Mouse (Mus musculus) C2C12 (cell line): Measurements from ENCODE around the gene Sar1b. TPM values are rescaled to one million over a fixed set of nuclear protein-coding genes. Genes with fewer than 3 reads are reported as not detected.

Source experiments
- H3K27me3 ChIP-seq: one replicate; pipeline ENCODE4 v1.6.1; 2011; ENCODE audit not compliant: control insufficient read depth, insufficient read depth, insufficient read length
- H3K36me3 ChIP-seq: one replicate; pipeline ENCODE4 v1.6.1; 2011; ENCODE audit not compliant: control insufficient read depth, insufficient read depth
- H3K4me3 ChIP-seq: one replicate; pipeline ENCODE4 v1.5.1; 2011; ENCODE audit warnings: mild to moderate bottlenecking, control low read depth; ENCODE audit not compliant: poor library complexity, insufficient read depth, severe bottlenecking
- H3K79me2 ChIP-seq: one replicate; pipeline ENCODE4 v1.6.1; 2011; ENCODE audit not compliant: control insufficient read depth, insufficient read depth
- H3K79me3 ChIP-seq: one replicate; pipeline ENCODE4 v1.6.1; 2011; ENCODE audit warnings: low read depth, control low read depth
- H3ac ChIP-seq: one replicate; pipeline ENCODE3; 2011; ENCODE audit warnings: low read depth; ENCODE audit not compliant: control insufficient read depth, insufficient read length
- CEBPB ChIP-seq: IDR thresholded peaks from one replicate; pipeline ENCODE4 v1.6.1; 2011; ENCODE audit warnings: low read depth, mild to moderate bottlenecking, control low read depth, moderate library complexity
- CTCF ChIP-seq: IDR thresholded peaks from one replicate; pipeline ENCODE4 v1.5.1; 2011; ENCODE audit not compliant: control insufficient read depth, insufficient read depth, insufficient read length
- FOSL1 ChIP-seq: IDR thresholded peaks from one replicate; pipeline ENCODE4 v1.8.0; 2011; ENCODE audit warnings: mild to moderate bottlenecking, low read length; ENCODE audit not compliant: poor library complexity, insufficient read depth, severe bottlenecking
- MAX ChIP-seq: IDR thresholded peaks from one replicate; pipeline ENCODE4 v1.6.1; 2011; ENCODE audit warnings: mild to moderate bottlenecking, control low read depth
- MYOD1 ChIP-seq: IDR thresholded peaks from one replicate; pipeline ENCODE4 v1.6.1; 2011; ENCODE audit warnings: low read depth; ENCODE audit not compliant: control insufficient read depth, insufficient read length
- MYOG ChIP-seq: IDR thresholded peaks from one replicate; pipeline ENCODE4 v1.6.1; 2011; ENCODE audit not compliant: control insufficient read depth, insufficient read length; ENCODE audit errors: extremely low read depth
- USF1 ChIP-seq: IDR thresholded peaks from one replicate; pipeline ENCODE4 v1.6.1; 2011; ENCODE audit warnings: low read depth, mild to moderate bottlenecking, control low read depth, moderate library complexity
- polyA plus RNA-seq: library from polyadenylated mRNA; unstranded; fragments of >200 nt; fragmentation: generic; extraction: Trizol; gene quantifications from one replicate; pipeline ENCODE4 v1.2.1, GENCODE M21; 2012; ENCODE audit warnings: missing spikeins

Sar1b gene
- polyA plus RNA-seq, 1 experiment: 50.4 TPM

DNA sequence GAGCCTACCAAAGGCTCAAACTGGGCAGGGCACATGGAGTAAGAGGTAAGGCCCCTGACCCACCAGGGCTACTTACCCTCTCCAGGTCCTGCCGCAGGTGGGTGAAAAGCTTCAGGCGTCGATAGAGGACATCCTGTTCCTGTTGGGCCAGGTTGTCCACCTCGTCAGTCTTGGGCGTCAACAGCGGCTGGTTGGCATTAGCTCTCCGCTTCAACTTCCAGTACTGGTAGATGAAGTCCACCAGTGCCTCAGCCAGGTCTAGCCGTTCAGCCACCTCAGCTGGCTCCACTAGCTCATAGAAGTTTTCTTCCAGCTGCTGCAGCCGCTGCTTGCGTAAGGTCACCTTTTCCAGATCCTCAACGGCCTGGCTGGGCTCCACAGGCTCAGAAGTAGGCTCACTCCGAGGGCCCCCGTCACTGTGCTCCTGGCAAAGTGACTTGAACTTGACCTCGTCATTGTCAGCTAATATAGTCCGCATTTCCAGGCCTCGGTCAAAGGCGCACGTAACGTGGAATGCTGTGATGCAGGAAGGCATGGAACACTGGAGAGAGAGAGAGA is 61.5 kb downstream of the Sar1b start:
- Histone ChIP-seq H3ac (no peak overlapping the region), H3K79me2 (no peaks in the 10 kb centered on the region), H3K36me3 (peaks cover 76% of the 10 kb centered on the region), H3K79me3 (no peaks in the 10 kb centered on the region), H3K4me3 (no peak overlapping the region), H3K27me3 (no peaks in the 10 kb centered on the region)
- no peak for TF ChIP-seq USF1
- no peak for TF ChIP-seq CEBPB
- no peak for TF ChIP-seq FOSL1
- no peak for TF ChIP-seq MYOG
- TF ChIP-seq MAX: no peak
- TF ChIP-seq MYOD1: no peak
- TF ChIP-seq CTCF: no peak

DNA sequence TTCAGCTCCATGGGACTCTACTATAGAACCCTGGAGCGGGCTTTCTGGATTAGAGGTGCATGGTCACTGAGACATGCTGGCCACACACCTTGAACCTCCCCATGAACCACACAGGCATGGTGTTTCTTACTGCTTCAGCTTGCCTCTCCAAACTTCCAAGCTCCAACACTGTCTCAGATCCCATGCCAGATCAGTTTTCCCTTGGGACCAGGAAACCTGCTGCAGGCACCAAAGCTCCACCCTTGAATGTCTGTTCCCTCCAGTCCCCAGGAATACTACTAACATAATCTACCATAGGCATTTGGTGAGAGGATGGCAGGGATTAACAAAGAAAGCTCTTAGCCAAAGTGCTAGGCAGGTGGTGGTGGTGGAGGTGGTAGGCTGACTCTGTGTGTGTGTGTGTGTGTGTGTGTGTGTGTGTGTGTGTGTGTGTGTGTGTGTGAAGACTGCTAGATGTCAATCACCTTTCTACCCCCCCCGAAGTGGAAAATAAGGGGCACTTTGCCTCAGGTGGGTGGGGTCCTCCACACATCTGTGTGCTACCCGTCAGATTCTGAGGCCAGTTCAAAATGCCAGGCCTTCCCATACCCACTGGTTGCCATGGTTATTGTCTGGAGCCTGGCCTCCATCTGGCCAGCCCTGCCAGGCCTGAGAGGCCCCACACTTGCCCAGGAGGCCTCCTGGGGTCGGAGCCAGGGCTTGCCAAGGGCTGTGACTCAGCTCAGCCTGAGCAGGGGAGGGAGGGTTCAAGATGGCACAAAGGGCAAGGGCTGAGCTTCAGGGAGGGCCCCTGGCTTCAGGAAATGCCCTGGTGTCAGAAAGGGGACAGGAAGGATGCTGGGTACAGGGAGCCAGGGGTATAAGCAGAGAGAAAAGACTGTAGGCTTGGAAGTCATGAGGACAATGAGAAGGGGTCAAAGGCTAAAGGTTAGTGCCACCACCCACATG is 68.7 kb downstream of the Sar1b start:
- Histone ChIP-seq H3K4me3 (no peak overlapping the region), H3ac (no peak overlapping the region), H3K79me3 (no peaks in the 10 kb centered on the region), H3K79me2 (no peaks in the 10 kb centered on the region), H3K27me3 (no peaks in the 10 kb centered on the region), H3K36me3 (peaks cover 70% of the 10 kb centered on the region)
- peak; percentile 35 for TF ChIP-seq MAX
- TF ChIP-seq CTCF: no peak

DNA sequence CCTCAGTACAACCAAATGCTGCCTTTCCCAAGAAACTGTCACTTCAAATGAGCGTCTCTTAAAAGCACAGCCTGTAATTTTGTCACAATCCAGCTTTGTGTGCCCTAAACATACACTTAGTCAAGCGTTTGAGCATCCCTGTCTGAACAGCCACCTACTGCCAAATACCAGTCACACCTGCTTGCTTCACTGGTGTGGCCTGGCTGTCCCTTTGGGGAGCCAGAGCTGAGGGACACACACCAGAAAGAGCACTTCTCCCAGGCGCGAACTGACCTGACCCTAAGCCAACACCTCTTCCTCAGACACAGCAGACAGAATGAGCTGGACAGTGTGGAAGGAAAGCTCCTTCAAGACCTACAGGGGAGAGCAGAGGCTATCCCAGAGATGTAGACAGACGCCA is 69.5 kb downstream of the Sar1b start:
- Histone ChIP-seq H3K79me3 (no peaks in the 10 kb centered on the region), H3K36me3 (peaks cover 62% of the 10 kb centered on the region), H3ac (no peak overlapping the region), H3K4me3 (no peak overlapping the region), H3K79me2 (no peaks in the 10 kb centered on the region), H3K27me3 (no peaks in the 10 kb centered on the region)
- TF ChIP-seq FOSL1 (no peak), USF1 (no peak), CEBPB (no peak), MYOG (no peak)

DNA sequence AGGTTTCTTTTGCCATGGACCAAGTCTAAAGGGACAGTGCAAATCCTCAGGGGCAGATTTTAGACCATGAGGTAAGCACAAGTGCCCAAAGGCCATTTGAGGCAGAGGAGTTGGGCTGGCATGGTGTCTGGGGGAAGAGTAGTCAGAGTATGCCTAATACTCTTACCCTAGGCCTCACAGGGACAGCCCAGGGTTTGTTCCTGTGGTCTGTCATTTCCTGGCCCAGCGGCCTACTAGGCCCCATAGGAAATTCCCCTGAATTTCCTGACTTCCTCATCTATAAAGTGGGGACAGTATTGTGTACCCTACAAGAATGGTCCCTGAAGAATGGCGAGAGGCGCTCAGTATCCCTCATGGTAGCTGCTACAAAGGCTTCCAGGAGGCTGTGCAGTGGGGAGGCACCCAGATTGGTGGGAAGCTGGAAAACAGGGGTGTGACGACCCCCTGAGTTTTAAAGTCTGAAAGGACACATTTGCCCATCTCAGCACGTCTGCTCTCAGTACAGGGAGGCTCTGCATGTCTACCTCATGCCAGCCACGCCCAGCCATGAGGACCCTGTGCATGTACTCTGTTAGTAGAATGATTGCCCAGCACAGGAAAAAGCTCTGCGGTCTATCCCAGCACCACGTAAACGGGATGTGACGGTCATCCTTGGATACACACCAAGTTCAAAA is 70.0 kb downstream of the Sar1b start:
- Histone ChIP-seq H3K27me3 (no peaks in the 10 kb centered on the region), H3K36me3 (peaks cover 57% of the 10 kb centered on the region), H3K79me3 (no peaks in the 10 kb centered on the region), H3K79me2 (no peaks in the 10 kb centered on the region), H3ac (no peak overlapping the region), H3K4me3 (no peak overlapping the region)
- TF ChIP-seq CEBPB (no peak), MAX (no peak), USF1 (no peak), MYOG (no peak), FOSL1 (no peak), MYOD1 (no peak), CTCF (no peak)

DNA sequence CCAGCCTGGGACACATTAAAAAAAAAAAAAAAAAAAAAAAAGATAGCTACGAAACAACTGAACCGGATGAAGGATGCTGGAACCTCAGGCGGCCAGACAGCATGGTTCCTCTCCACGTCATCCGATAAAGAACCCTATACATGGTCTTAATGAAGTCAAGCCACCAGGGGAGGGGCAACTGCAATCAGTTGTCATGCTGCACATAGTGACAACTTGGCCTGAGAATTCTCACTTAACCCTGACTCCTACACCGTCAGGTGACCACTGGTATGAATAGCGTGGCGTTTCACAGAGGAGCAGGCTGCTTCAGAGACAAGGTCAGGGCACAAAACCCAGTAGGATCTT is 70.6 kb downstream of the Sar1b start:
- no peak overlapping the region for H3ac ChIP-seq
- no peaks in the 10 kb centered on the region for H3K27me3 ChIP-seq
- H3K36me3 ChIP-seq: peaks cover 55% of the 10 kb centered on the region
- TF ChIP-seq USF1 (no peak), CEBPB (no peak), MYOD1 (no peak)
- H3K4me3 ChIP-seq: no peak overlapping the region
- no peaks in the 10 kb centered on the region for H3K79me3 ChIP-seq
- no peaks in the 10 kb centered on the region for H3K79me2 ChIP-seq

GRCm38 (mm10) chr11:51835598-51835997 is 72.1 kb downstream of the Sar1b start:
- no peaks in the 10 kb centered on the region for H3K79me3 ChIP-seq
- no peak overlapping the region for H3ac ChIP-seq
- H3K27me3 ChIP-seq: no peaks in the 10 kb centered on the region
- no peaks in the 10 kb centered on the region for H3K79me2 ChIP-seq
- no peak overlapping the region for H3K4me3 ChIP-seq
- peaks cover 39% of the 10 kb centered on the region for H3K36me3 ChIP-seq
- TF ChIP-seq MAX (no peak), CTCF (no peak), CEBPB (no peak)
